Mouse (Mus musculus) frontal cortex, postnatal 14 days (tissue): ENCODE results near the gene Spta1.

Experiments used
- DNase-seq, 2 experiments: peaks; one replicate each; pipeline ENCODE4 v3.0.0; 2022; ENCODE audit warnings: low spot score in 2 of 2

Spta1 gene

GRCm38 (mm10) chr1:174172605-174173004 is at the start of gene Spta1:
TSS of gene Spta1 (plus strand) at chr1:174172776.
- DNase-seq: no peak

GRCm38 (mm10) chr1:174131217-174131616 is 41.4 kb upstream of the Spta1 start, which contains the start of gene Olfr424:
TSS of gene Olfr424 (plus strand) at chr1:174131517.
- DNase-seq: no peak

GRCm38 (mm10) chr1:174131999-174132398 is 40.6 kb upstream of the Spta1 start:
- DNase-seq: no peak

GRCm38 (mm10) chr1:174141384-174141783 is 31.2 kb upstream of the Spta1 start:
- DNase-seq: no peak

GRCm38 (mm10) chr1:174146696-174147095 is 25.9 kb upstream of the Spta1 start:
- no peak for DNase-seq

GRCm38 (mm10) chr1:174149289-174149688 is 23.3 kb upstream of the Spta1 start:
- DNase-seq: no peak

- no peak for DNase-seq
Observed at GRCm38 (mm10) chr1:174155333-174155732, 17.2 kb upstream of the Spta1 start, which contains the start of gene Olfr420. TSS of gene Olfr420 (plus strand) at chr1:174155633.

GRCm38 (mm10) chr1:174157622-174158021 is 15.0 kb upstream of the Spta1 start:
- DNase-seq: no peak

- no peak for DNase-seq
Observed at GRCm38 (mm10) chr1:174158512-174158911, 14.1 kb upstream of the Spta1 start.

GRCm38 (mm10) chr1:174159095-174159494 is 13.5 kb upstream of the Spta1 start:
- no peak for DNase-seq

- no peak for DNase-seq
Observed at GRCm38 (mm10) chr1:174169024-174169423, 3.6 kb upstream of the Spta1 start.

- DNase-seq: no peak
Observed at GRCm38 (mm10) chr1:174170706-174171501, 1.7 kb upstream of the Spta1 start.

GRCm38 (mm10) chr1:174171537-174171936 is 1.0 kb upstream of the Spta1 start:
- DNase-seq: no peak

GRCm38 (mm10) chr1:174204699-174205098 is 32.1 kb downstream of the Spta1 start:
- DNase-seq: no peak

- no peak for DNase-seq
Observed at GRCm38 (mm10) chr1:174212286-174212685, 39.7 kb downstream of the Spta1 start.

GRCm38 (mm10) chr1:174215270-174216038 is 42.9 kb downstream of the Spta1 start:
- no peak for DNase-seq

- no peak for DNase-seq
Observed at GRCm38 (mm10) chr1:174216528-174217204, 44.1 kb downstream of the Spta1 start.

- DNase-seq: no peak
Observed at GRCm38 (mm10) chr1:174239916-174240315, 67.3 kb downstream of the Spta1 start.

GRCm38 (mm10) chr1:174244621-174245020 is 72.0 kb downstream of the Spta1 start:
- no peak for DNase-seq

- DNase-seq: no peak
Observed at GRCm38 (mm10) chr1:174246080-174246479, 73.5 kb downstream of the Spta1 start.

GRCm38 (mm10) chr1:174247170-174247569 is 74.6 kb downstream of the Spta1 start:
- no peak for DNase-seq

- DNase-seq: no peak
Observed at GRCm38 (mm10) chr1:174250376-174250775, 77.8 kb downstream of the Spta1 start.
